Mouse (Mus musculus): ENCODE data around the gene Fkbp5. TPM values are rescaled to one million over a fixed set of nuclear protein-coding genes. Genes with fewer than 3 reads are reported as not detected.

The Fkbp5 gene
- total RNA-seq, 2 experiments from 2014 or later: 67.0 to 92.3 TPM

DNA sequence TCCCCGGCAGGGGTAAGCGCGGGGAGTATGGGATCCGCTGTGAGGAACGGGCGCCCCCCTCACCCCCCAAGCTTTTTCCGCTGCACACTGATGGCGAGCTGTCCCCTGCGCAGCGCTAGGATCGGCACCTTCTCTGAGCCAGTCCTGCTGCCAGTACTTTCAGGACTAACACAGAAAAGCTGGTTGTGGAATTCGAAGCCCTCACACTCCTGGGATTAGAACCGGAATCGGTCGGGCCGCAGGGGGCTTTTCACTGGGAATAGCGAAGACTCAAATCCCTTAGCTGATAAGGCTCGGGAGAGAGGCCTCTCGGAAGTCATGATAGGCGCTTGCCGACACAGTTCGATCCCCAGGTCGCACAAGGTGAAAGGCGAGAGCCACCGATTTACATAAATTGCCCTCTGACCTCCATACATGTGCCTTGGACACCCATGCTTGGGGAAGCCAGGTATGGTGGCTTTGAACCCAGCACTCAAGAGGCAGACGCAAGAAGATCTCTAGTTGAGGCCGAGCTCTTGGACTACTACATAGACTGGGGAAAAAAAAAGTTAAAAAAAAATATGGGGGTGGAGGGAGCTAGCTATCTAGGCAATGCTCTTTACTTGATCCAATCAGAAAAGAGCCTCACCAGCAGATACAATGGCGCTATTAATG, 6.2 kb upstream of the Fkbp5 start:
- DNase-seq: no peak

GRCm38 (mm10) chr17:28522623-28523354, 5.5 kb upstream of the Fkbp5 start:
- DNase-seq: peak; percentile 92 to 94

GRCm38 (mm10) chr17:28521920-28522319, 4.6 kb upstream of the Fkbp5 start:
- no peak for DNase-seq

DNA sequence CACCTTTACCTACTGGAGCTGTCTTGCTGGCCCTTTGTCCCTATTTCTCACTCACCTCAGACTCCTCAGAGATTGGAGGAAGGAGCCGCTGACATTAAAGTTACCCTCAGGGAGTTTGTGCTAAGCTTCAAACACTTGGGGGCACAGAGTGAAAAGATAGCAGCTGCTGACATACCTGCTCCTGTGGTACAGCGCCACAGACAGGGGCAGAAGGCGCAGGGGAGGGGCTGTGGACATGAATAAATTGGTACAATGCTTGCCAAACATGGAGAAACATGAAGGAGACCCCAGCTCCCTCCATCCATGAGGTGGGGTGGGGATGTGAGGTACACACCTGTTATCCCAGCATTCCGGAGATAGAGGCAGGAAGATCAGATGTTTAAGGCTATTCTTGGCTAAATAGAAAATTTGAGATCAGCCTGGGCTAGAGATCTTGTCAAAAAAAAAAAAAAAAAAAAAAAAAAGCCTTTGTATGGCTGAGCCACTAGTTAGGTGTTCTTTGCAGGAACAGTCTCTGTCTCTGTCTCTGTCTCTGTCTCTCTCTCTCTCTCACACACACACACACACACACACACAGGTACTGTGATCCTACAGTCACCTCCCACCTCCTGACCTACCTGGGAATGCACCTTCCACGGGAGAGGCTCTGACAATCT, 3.9 kb upstream of the Fkbp5 start:
- no peak for DNase-seq

DNA sequence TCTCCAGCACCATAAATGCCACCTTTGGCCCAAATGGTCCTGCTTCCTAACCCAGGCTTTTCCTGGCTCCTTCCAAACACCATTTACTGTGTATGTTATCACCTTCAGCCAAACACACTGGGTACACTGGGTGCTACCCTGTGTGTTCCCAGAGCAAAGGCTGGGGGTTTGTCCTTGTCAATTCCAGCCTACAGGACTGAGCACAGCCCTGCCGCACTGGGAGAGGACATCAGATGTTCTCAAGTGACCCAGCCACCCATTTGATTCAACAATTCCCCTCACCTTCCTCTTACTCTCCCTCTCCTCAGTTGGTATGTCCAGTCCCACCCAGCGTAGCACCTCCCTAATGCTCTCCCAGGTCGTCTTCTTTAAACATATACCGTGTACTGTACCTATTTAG, 3.2 kb upstream of the Fkbp5 start:
- DNase-seq: no peak

- no peak for DNase-seq
Observed at GRCm38 (mm10) chr17:28519827-28520226, 2.5 kb upstream of the Fkbp5 start.

DNA sequence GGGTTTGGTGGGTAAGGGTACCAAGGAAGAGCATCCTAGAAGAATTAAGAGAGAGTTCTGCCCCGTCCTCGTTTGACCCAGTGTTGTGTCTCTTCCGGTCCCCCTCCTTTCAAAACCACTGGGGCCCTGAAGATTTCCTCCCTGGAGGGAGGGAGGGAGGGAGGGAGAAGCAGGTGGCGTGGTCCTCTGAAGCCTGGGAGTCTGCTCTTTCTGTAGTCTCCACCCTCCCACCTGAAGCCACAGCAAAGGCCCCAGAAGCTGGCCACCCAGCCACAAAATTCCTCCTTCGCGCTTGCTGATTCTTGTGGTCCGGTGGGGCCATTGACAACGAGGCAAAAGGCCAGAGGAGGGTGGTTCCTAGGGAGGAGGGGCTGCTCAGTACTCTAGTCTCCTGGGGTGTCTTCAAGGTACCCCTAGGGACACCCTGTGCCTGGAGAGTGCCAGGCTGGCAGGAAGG, 1.3 kb upstream of the Fkbp5 start:
- DNase-seq: no peak

DNA sequence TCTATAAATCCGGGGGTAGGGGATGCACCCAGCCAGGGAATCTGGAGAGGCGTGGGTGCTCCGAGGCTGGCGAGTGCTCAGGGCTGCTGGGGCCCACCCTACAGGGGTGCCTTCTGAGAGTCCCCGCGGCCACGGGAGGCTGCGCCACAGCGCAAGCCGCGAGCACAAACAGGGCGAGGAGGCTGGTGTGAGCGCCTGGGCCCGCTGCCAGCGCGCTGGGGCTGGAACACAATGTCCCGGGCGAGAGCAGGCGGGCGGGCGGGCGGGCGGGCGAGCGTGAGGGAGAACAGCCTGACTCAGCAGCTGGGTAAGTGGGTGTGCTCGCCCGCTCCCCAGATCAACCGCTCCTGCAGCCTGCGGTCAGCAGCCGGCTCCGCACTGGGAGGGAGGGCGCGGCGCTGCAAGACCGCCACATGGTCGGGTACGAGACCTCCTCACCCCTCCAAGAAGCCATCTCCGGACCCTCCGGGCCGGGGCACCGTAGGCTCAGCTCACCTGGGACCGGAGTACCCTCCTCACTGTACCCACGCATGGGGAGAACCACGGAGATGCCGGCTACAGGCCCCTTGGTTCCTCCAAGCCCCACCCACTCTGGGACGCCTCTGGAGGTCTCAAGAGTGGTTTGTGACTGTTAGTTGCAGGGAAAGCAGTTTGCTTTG, 758 bp upstream of the Fkbp5 start:
- peak; percentile 89 to 91 for DNase-seq

DNA sequence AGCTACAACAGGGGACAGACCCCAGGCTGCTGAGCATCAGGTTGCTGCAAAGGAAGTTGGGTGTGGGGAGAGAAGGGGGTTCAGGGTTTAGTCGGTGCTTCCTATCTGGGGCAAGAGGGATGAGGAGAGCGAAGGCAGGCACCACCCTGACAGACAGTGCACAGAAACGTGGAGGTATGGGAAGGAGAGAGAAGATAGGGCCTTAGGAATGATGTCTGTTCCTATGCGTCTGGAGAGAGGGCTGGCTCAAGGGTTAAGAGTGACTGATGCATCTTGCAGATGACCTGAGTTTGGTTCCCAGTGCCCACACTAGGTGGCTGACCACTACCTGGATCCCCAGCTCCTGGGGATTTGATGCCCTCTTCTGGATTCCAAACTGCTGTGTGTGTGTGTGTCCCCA, 446 bp downstream of the Fkbp5 start:
- no peak for DNase-seq

DNA sequence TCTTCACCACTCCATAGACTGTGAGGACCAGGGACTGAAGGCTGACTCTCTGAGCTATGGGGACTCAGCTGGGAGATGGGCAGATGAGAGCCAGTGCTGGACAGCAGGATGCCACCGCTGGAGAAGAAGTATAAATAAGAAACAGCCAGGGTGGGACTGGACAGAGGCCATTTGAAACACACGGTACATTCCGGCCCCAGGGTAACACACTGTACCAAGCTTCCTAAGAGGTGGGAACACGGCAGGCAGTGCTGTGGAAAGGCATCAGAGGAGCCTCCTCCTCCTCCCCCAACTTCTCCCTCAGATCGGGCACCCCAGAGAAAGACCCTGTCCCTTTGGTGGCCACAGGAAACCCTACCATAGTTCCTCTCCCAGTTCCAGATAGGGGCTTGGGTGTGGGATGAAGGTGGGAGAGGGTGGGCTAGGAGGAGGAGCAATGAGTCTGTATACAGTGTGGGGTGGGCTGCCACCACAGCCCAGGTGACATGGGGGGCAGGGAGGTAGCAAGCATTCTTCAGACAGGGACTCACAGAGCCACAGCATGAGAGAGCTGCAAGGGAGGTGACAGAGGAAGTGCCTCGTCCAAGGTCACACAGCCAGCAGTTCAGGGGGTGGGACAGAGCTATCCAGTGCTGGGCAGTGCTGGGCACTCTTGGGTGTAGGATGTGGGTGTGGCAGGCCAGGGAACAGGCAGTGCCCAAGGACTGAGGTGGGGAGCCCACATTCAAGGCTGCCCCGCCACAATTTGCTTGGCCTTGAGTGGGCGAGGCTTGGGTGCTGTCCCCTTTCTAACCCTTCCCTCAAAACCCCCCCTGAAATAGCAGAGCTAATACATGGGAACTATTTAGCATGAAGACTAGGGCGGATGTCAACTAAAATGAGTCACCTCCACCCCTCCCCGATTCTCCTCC, 1.6 kb downstream of the Fkbp5 start:
- DNase-seq: no peak

GRCm38 (mm10) chr17:28514555-28514954, 2.8 kb downstream of the Fkbp5 start:
- no peak for DNase-seq

DNA sequence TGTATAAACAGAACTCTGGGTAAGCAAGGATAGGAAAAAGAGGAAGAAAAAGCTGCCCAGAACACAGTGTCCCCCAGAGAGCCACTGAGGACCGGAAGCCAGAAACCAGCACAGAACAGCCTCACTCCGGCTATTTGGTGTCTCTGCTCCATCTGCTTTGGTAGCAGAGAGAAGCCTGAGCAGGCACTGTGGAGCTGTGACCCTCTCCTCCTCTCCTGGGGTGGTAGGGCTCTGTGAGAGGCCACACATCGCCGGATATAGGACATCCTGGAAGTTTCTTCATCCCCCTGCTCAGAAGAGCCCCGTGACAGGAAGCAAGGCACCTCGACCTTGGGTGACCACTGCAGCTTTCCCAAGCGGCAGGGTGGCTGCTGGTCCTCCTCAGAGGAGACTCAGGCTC, 3.5 kb downstream of the Fkbp5 start:
- DNase-seq: no peak

DNA sequence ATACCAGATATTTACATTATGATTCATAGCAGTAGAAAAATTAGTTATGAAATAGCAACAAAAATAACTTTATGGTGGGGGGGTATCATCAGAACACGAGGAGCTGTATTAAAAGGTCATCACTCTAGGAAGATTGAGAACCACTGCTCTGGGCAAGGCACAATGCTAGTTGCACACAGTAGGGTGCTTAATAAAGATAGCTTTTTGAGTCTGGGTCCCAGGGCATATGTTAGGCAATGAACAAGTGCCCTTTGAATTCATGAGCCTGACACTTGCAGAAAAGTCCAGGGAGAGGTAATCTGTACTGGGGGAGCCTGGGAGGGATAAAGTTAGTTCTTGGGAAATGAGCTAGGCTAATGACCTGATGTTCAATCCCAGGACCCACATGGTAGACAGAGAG, 4.0 kb downstream of the Fkbp5 start:
- DNase-seq: no peak

- no peak for DNase-seq
Observed at GRCm38 (mm10) chr17:28512696-28513095, 4.6 kb downstream of the Fkbp5 start.

GRCm38 (mm10) chr17:28511616-28512541, 5.4 kb downstream of the Fkbp5 start:
- no peak for DNase-seq

- no peak for DNase-seq
Observed at GRCm38 (mm10) chr17:28510445-28511342, 6.6 kb downstream of the Fkbp5 start.

DNA sequence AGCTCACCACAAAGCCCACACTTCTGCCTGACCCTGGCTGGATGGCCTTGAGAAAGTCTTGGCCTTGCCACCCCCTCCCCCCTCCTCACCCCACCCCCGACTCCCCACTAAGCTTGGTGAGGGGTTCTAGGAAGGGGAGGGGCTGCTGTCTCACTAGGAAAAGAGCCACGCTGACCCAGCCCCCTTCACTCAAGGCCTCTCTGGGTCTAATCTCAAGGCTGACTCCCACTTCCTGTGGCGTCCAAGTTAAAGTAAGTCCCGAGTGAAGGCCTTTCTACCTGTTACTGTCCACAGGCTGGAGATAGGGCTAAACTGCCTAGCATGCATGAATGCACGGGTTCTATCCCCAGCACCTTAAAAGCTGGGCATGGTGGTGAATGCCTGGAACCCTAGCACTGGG, 9.8 kb downstream of the Fkbp5 start:
- DNase-seq: no peak

DNA sequence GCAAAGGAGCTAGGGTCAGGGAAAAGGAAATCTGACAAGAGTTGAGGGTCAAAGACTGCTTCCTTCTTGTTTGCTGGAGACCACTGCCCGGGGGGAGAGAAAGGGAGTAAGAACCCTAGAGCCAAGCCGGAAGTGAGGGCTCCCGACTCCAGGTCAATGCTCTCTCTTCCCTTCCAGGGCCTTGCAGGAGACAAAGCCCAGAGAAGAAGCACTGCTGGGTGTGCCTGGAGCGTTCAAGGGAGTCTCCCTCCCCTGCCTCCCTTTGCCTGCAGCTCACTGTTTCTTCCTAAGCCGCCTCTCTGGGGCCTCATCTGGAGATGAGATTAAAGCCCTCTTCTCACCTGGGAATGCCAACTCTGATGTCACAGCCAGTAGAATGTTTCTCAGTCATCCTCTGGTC, 10.4 kb downstream of the Fkbp5 start:
- no peak for DNase-seq

DNA sequence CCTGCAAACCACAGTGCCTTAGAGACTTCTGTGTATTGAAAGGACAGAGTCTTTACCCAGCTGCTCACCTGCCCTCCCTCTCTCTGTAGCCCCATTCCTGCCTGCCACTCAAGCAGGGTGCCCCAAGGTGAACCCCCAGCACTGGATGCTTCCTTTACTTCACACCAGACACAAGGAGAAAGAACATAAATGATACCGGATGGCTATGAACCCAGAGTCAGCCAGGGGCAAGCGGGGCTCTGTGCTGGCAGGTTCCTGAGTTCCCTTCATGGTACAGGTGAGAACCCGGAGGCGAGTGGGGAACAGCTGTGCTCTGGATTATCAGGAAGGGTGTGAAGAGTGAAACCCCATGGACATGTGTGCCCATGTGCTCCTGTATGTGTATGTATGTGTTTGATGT, 11.7 kb downstream of the Fkbp5 start:
- DNase-seq: no peak

- no peak for DNase-seq
Observed at GRCm38 (mm10) chr17:28504182-28504581, 13.1 kb downstream of the Fkbp5 start.
